Mouse (Mus musculus): ENCODE measurements at regions not wholly inside any gene's neighbourhood (a gene's known extent, or its start where the extent isn't known, plus 50 kb on each side); places are given as distances from the start of the nearest gene placed in this dataset.

- peak; percentile 56; the same call in 1 of the 2 replicates for ATAC-seq (ENCODE audit: insufficient read depth, low FRiP score, low read depth)
- Histone ChIP-seq H3K27ac (no peak overlapping the region), H3K4me3 (replicated peaks) (no peak overlapping the region), H3K9me3 (no peaks in the 10 kb centered on the region), H3K27me3 (replicated peaks) (no peaks in the 10 kb centered on the region), H3K4me2 (no peak overlapping the region), H3K9ac (no peak overlapping the region), H3K36me3 (no peaks in the 10 kb centered on the region), H3K4me1 (no peaks in the 10 kb centered on the region)
- 25% methylated on average over 8 of the region's 8 CpGs for WGBS
Observed at GRCm38 (mm10) chr4:35372528-35373212, 146.7 kb upstream of the C9orf72 start.

GRCm38 (mm10) chr4:35364161-35364560 lies 138.2 kb upstream of the C9orf72 start:
- Histone ChIP-seq H3K9ac (no peak overlapping the region), H3K4me1 (no peaks in the 10 kb centered on the region), H3K27ac (no peak overlapping the region), H3K4me2 (no peak overlapping the region), H3K36me3 (no peaks in the 10 kb centered on the region), H3K4me3 (replicated peaks) (no peak overlapping the region), H3K27me3 (replicated peaks) (no peaks in the 10 kb centered on the region), H3K9me3 (no peaks in the 10 kb centered on the region)
- WGBS: 72% methylated on average over 7 of the region's 7 CpGs
- ATAC-seq (ENCODE audit: insufficient read depth, low FRiP score, low read depth): no peak

DNA sequence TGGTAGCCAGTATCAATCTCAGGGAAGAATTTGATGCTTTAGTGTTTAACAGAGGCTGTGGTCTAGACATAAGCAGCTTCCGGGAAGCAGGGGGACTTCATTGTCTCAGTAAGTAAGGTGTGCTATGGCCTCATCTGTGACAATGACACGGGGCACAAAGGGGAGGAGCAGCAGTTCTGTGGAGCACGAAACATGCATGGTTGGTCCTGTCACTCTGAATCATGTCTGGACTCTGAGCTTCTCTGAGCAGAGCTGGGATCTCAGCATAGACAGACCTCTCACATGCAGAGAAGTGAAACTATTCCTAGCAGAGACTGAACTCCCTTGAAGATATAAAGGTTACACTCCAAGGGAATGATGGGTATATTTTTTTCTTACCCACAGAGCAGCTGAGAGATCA lies 136.2 kb upstream of the C9orf72 start:
- ATAC-seq (ENCODE audit: insufficient read depth, low FRiP score, low read depth): no peak
- no peaks in the 10 kb centered on the region for H3K9me3 ChIP-seq
- H3K9ac ChIP-seq: no peak overlapping the region
- 81% methylated on average over 3 of the region's 3 CpGs for WGBS
- H3K36me3 ChIP-seq: no peaks in the 10 kb centered on the region
- H3K27me3 ChIP-seq (replicated peaks): no peaks in the 10 kb centered on the region
- H3K4me2 ChIP-seq: no peak overlapping the region
- H3K4me1 ChIP-seq: no peaks in the 10 kb centered on the region
- H3K4me3 ChIP-seq (replicated peaks): no peak overlapping the region
- H3K27ac ChIP-seq: no peak overlapping the region

GRCm38 (mm10) chr4:35359376-35359775 lies 133.4 kb upstream of the C9orf72 start:
- no peaks in the 10 kb centered on the region for H3K27me3 ChIP-seq (replicated peaks)
- no peaks in the 10 kb centered on the region for H3K9me3 ChIP-seq
- no peaks in the 10 kb centered on the region for H3K4me1 ChIP-seq
- no peak overlapping the region for H3K4me3 ChIP-seq (replicated peaks)
- H3K9ac ChIP-seq: no peak overlapping the region
- H3K36me3 ChIP-seq: no peaks in the 10 kb centered on the region
- H3K4me2 ChIP-seq: no peak overlapping the region
- no peak overlapping the region for H3K27ac ChIP-seq
- WGBS: 85% methylated on average over 3 of the region's 3 CpGs
- ATAC-seq (ENCODE audit: insufficient read depth, low FRiP score, low read depth): no peak

GRCm38 (mm10) chr4:35356904-35357563 lies 131.1 kb upstream of the C9orf72 start:
- no peaks in the 10 kb centered on the region for H3K9me3 ChIP-seq
- no peaks in the 10 kb centered on the region for H3K4me1 ChIP-seq
- no peak overlapping the region for H3K4me3 ChIP-seq (replicated peaks)
- ATAC-seq (ENCODE audit: insufficient read depth, low FRiP score, low read depth): no peak
- no peak overlapping the region for H3K4me2 ChIP-seq
- no peak overlapping the region for H3K27ac ChIP-seq
- no peaks in the 10 kb centered on the region for H3K27me3 ChIP-seq (replicated peaks)
- no peaks in the 10 kb centered on the region for H3K36me3 ChIP-seq
- no peak overlapping the region for H3K9ac ChIP-seq
- 85% methylated on average over 12 of the region's 12 CpGs for WGBS

GRCm38 (mm10) chr4:35356051-35356450 lies 130.1 kb upstream of the C9orf72 start:
- Histone ChIP-seq H3K4me1 (no peaks in the 10 kb centered on the region), H3K27me3 (replicated peaks) (no peaks in the 10 kb centered on the region), H3K4me2 (no peak overlapping the region), H3K27ac (no peak overlapping the region), H3K9me3 (no peaks in the 10 kb centered on the region), H3K36me3 (no peaks in the 10 kb centered on the region), H3K4me3 (replicated peaks) (no peak overlapping the region), H3K9ac (no peak overlapping the region)
- 83% methylated on average over 6 of the region's 6 CpGs for WGBS
- no peak for ATAC-seq (ENCODE audit: insufficient read depth, low FRiP score, low read depth)

DNA sequence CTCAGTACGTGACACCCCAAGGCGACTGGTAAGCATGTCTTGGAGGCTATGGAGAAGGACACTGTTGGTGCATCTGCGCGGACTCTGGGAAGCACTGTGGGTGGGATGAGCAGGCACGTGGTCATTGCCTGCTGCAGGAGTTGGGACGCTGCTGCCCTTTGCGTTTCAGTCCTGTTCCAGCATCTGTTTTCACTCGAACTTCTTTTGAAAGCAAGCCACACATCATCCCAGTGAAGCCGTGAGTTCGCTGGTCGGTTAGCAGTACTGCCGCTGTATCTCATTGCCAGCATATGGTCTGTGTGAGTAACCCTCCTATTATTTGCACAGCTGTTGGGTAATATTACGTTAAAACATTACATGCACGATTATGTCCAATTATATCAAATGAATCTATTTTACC lies 128.1 kb upstream of the C9orf72 start:
- Histone ChIP-seq H3K4me2 (no peak overlapping the region), H3K36me3 (no peaks in the 10 kb centered on the region), H3K27me3 (replicated peaks) (no peaks in the 10 kb centered on the region), H3K9me3 (no peaks in the 10 kb centered on the region), H3K4me3 (replicated peaks) (no peak overlapping the region), H3K27ac (no peak overlapping the region), H3K9ac (no peak overlapping the region), H3K4me1 (no peaks in the 10 kb centered on the region)
- ATAC-seq (ENCODE audit: insufficient read depth, low FRiP score, low read depth): peak; percentile 35; the same call in 1 of the 2 replicates
- 43% methylated on average over 14 of the region's 14 CpGs for WGBS

- Histone ChIP-seq H3K9me3 (no peaks in the 10 kb centered on the region), H3K4me1 (no peaks in the 10 kb centered on the region), H3K9ac (no peak overlapping the region), H3K27me3 (replicated peaks) (no peaks in the 10 kb centered on the region), H3K4me3 (replicated peaks) (no peak overlapping the region), H3K36me3 (no peaks in the 10 kb centered on the region), H3K27ac (no peak overlapping the region), H3K4me2 (no peak overlapping the region)
- no peak for ATAC-seq (ENCODE audit: insufficient read depth, low FRiP score, low read depth)
- 45% methylated on average over 1 of the region's 1 CpGs for WGBS
Observed at GRCm38 (mm10) chr4:35352606-35353005, 126.6 kb upstream of the C9orf72 start.

- Histone ChIP-seq H3K27ac (no peak overlapping the region), H3K4me2 (no peak overlapping the region), H3K36me3 (no peaks in the 10 kb centered on the region), H3K4me3 (replicated peaks) (no peak overlapping the region), H3K9me3 (no peaks in the 10 kb centered on the region), H3K9ac (no peak overlapping the region), H3K4me1 (no peaks in the 10 kb centered on the region), H3K27me3 (replicated peaks) (no peaks in the 10 kb centered on the region)
- WGBS: 63% methylated on average over 3 of the region's 3 CpGs
- no peak for ATAC-seq (ENCODE audit: insufficient read depth, low FRiP score, low read depth)
Observed at GRCm38 (mm10) chr4:35350465-35350864, 124.5 kb upstream of the C9orf72 start.

GRCm38 (mm10) chr4:35347609-35348008 lies 121.6 kb upstream of the C9orf72 start:
- ATAC-seq (ENCODE audit: insufficient read depth, low FRiP score, low read depth): no peak
- no peaks in the 10 kb centered on the region for H3K27me3 ChIP-seq (replicated peaks)
- no peak overlapping the region for H3K27ac ChIP-seq
- no peak overlapping the region for H3K4me3 ChIP-seq (replicated peaks)
- H3K9ac ChIP-seq: no peak overlapping the region
- H3K4me2 ChIP-seq: no peak overlapping the region
- 96% methylated on average over 3 of the region's 3 CpGs for WGBS
- H3K9me3 ChIP-seq: no peaks in the 10 kb centered on the region
- H3K4me1 ChIP-seq: no peaks in the 10 kb centered on the region
- no peaks in the 10 kb centered on the region for H3K36me3 ChIP-seq

DNA sequence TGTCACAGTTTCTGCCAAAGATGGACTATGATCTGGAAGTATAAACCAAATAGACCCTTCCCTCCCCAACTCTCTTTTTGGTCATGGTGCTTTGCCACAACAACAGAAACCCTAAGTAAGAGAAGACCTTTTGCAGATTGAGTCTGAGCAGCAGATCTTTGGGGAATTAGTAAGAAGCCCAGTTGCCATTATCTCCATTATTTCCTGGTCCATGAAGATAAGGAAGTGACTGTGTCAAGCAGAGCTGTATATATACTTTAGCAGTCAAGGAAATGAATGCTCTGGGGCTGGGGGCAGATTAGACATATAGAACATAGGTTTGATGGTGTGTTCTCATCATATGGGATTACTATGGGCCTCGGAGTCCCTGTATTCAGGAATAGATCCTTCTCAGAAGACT lies 117.8 kb upstream of the C9orf72 start:
- WGBS: 70% methylated on average over 1 of the region's 1 CpGs
- no peaks in the 10 kb centered on the region for H3K9me3 ChIP-seq
- H3K4me2 ChIP-seq: no peak overlapping the region
- H3K36me3 ChIP-seq: no peaks in the 10 kb centered on the region
- H3K4me3 ChIP-seq (replicated peaks): no peak overlapping the region
- no peaks in the 10 kb centered on the region for H3K4me1 ChIP-seq
- no peak overlapping the region for H3K9ac ChIP-seq
- no peaks in the 10 kb centered on the region for H3K27me3 ChIP-seq (replicated peaks)
- H3K27ac ChIP-seq: no peak overlapping the region
- no peak for ATAC-seq (ENCODE audit: insufficient read depth, low FRiP score, low read depth)

DNA sequence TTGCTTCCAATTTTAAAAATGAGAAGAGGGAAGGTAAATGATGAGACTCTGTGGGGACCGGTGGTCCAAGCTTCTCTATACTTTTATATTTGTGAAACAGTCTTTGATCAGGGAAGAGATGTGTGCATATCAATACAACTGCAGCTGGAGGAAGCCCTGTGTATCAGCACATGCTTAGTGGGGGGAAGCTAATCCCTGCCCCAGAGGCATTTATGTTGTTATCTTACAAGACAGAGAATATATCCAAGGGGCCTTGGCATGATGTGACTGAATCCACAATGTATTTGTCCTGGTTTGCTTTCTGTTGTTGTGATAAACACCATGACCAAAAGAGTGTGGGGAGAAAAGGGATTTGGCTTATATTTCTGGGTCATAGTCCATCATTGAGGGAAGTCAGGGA lies 105.2 kb upstream of the C9orf72 start:
- ATAC-seq (ENCODE audit: insufficient read depth, low FRiP score, low read depth): no peak
- Histone ChIP-seq H3K36me3 (no peaks in the 10 kb centered on the region), H3K27ac (no peak overlapping the region), H3K4me2 (no peak overlapping the region), H3K4me1 (no peaks in the 10 kb centered on the region), H3K9me3 (no peaks in the 10 kb centered on the region), H3K4me3 (replicated peaks) (no peak overlapping the region), H3K9ac (no peak overlapping the region), H3K27me3 (replicated peaks) (no peaks in the 10 kb centered on the region)
- 77% methylated on average over 1 of the region's 1 CpGs for WGBS
